Mouse (Mus musculus): ENCODE data around the gene Cdca3.
"Not testable (repeated sequence)": the region's sequence is repeated elsewhere in the genome, so short reads cannot be mapped to it uniquely, and the experiment has no call there.

The Cdca3 gene

DNA sequence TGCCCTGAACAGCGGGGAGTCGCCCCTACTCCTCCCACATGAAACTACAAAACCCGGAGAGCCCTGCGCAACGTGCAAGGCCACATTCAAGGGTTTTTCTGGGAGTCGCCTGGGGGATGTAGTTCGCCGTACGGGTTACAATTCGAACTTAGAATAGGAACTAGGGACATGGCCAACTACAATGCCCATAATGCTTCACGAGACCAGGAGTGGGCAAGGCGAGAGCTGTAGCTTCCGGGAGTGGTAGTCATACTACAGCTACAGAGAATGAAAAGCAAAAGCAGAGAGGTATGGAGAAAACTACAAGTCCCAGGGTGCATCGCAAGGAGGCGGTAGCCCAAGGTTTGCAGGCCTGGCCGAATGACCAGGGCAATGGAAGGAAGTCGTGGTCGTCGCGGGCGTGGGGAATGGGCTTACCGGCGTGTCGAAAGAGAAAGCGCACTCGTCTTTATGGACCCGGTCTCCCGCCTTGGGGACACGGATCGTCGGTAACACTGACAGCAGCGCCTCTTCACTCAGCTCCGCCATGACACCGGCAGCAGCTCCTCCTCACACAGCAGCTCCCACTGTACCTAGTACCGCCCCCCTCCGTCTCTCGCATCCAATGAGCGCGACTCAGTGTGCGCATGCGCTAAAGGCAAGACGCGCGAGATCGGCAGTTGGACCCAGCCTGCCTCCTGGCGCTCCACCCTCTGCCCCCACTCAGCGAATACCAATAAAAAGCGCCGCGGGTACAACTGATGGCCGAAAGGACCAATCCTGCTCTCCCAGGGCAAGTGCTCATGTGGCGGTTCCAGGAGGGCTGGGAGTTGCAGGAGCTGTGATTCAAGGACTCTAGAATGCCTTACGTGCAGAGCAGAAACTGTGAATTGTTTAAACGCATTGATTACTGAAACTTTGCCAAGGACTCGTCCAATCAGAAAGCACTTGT, at the start of gene Cdca3, which contains the start of gene Usp5:
TSS of gene Cdca3 (plus strand) at position 680 of the 931 bp plus-strand sequence.
TSS of gene Usp5 (minus strand) at position 617 of the 931 bp plus-strand sequence.
- peak; percentile 95 to 98 for DNase-seq (ENCODE audit: low spot score in 2 of 2)

DNA sequence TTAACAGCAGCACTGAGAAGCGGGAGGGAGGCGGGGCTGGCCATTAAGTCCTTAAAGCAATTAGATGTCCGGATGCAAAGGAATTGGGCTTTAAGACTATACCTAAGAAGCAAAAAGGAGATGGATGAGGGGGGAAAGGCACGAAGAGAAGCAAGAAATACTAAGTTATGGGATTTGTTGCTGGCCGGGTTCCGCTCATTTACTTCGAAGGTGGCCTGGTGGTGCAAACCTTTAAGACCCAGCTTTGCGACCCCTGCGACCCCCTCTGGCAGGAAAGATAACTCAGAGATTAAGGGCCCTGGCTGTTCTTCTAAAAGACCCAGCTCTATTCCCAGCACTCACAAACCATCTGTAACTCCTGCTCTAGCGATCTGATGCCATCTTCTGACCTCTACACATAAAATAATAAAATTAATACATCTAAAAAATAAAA, 49.3 kb upstream of the Cdca3 start:
- no peak for DNase-seq (ENCODE audit: low spot score in 2 of 2)

DNA sequence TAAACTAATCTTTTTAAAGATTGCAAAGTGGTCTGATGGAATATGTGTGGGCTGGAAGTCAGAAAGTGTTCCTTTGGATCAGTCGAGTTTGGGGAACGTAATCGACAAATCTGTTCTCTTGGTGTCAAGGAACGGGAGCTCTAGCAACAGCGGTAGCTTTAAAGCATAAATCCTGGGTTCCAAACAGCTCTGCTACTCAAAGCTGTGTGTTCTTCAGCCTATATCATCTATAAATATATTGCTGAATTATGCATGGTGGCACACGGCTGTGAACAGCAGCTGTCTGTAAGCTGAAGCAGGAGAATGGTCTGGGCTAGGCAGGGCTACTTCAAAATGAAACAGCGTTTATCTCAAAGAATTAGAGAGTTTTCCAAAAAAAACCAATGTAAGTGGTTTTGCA, 48.4 kb upstream of the Cdca3 start:
- DNase-seq (ENCODE audit: low spot score in 2 of 2): no peak

DNA sequence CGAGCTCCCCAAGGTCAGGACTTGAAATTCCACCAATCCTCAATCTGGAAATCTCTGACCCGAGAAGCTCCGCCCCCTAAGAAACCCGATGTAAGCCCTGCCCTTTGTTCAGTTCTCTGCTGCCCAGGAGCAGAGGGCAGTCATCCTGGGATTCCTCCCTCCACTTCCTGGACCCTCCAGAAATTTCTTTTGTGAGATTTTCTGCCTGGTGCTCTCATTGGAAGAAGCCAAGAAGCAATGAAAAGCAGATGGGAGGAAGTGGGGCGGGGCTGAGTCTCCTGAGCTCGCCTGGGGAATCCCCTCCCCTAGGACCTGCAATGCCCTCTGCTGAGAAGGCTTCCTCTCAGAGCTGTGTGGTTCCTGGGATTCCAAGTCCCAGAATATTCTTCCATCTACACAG, 46.9 kb upstream of the Cdca3 start:
- DNase-seq (ENCODE audit: low spot score in 2 of 2): no peak

DNA sequence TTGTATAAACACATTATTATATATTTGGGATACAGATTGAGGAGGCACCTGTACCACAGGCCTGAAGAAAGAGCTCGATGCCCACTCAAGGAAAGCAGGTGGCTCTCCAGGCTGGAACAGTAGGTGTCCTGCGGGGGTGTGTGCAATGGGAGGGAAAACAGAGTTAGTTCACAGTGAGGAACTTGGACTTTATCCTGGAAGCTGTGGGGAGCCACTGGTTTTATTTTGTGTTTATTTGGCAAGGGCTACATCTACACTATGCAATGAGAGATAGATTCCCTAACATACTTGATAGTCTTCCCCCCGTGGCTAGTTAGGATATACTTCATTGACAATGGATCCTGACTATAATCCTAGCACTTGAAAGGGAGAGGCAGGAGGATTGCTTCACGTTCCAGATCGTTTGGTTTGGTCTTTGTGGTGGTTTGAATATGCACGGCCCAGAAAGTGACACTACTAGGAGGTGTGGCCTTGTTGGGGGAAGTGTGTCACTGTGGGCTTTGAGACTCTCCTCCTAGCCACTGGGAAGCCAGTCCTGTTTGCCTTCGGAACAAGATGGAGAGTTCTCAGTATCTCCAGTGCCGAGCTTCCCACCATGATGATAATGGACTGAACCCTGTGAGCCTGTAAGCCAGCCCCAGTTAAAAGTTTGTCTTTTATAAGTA, 42.5 kb upstream of the Cdca3 start:
- DNase-seq (ENCODE audit: low spot score in 2 of 2): no peak

DNA sequence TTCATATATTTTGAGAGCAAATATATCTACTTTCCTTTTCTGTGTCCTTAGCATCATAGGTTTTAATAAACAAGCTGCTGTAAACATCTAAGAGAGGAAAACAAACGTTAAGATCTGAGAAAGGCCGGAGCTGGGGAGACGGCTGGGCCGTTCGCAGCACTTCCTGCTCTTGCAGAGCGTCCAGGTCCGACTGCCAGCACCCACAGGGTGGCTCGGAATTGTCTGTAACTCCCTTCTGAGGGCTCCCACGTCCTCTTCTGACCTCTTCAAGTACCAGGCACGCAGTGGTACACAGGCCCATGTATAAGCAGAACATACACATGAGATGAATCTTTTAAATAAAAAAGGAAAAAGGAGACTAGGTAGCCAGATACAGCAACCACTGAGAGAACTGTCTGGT, 41.6 kb upstream of the Cdca3 start:
- DNase-seq (ENCODE audit: low spot score in 2 of 2): no peak

DNA sequence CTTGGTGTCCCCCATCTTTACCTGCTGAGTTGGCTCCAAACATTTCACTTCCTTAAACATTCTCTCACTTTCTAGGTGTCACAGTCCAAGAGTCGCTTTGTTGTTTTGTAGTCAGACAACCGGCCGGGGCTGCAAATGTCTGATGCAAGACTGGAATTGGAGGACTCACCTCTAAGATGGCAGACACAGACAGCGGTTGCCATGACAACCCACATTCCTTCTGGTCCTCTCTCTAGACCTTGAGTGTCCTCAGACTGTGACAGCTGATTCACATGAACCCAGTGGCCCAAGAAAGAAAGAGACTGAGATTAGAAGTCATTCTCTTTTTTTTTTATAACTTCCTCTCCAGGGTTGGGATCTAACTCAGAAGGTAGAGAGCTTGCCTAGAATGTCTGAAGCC, 39.8 kb upstream of the Cdca3 start:
- DNase-seq (ENCODE audit: low spot score in 2 of 2): no peak

DNA sequence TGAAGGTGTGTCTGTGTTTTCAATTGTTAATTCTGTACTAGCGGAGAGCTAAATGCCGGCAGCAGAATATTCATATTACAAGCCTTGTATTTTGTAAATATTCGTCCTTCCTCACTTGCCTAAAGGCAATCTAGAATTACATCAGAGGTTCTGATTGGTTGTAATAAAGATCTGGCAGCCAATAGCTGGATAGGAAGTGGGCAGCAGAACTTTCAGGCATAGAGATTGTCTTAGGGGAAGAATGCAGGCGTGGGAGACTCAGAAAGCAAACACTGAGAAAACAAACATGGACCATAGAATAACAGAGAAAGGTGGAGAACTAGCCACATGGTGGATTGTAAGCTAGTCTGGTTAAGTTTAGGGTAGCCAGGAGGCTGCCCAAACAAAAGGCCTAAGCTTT, 39.2 kb upstream of the Cdca3 start:
- DNase-seq (ENCODE audit: low spot score in 2 of 2): no peak

DNA sequence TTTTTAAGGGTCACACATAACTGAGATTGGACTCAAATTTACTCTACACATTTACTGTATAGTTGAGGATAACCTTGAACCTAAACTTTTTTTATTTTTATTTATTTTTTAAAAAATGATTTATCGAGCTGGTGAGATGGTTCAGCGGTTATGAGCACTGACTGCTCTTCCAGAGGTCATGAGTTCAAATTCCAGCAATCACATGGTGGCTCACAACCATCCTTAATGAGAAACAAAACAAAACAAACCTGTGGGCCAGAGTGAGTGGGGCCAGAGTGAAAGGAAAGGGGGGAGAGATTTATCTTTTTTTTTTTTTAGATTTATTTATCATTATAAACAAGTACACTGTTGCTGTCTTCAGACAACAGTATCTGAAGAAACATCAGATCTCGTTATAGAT, 37.4 kb upstream of the Cdca3 start:
- no peak for DNase-seq (ENCODE audit: low spot score in 2 of 2)

DNA sequence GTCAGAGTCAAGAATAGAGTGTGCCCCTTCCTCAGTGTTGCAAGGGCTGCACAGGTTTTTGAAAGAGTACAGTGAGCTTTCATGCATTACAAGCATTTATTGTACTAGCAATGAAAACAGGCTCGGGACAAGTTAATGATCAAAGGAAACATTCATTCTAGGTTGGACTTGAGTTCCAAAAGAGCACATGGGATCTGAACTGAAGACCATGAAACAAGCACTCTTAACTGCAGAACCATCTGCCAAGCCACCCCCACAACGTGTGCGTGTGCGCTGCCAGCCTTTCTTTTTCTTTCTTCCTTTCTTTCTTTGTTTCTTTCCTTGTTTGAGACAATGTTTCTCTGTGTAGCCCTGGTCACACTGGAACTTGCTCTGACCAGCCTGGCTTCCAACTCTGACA, 33.6 kb upstream of the Cdca3 start:
- no peak for DNase-seq (ENCODE audit: low spot score in 2 of 2)

DNA sequence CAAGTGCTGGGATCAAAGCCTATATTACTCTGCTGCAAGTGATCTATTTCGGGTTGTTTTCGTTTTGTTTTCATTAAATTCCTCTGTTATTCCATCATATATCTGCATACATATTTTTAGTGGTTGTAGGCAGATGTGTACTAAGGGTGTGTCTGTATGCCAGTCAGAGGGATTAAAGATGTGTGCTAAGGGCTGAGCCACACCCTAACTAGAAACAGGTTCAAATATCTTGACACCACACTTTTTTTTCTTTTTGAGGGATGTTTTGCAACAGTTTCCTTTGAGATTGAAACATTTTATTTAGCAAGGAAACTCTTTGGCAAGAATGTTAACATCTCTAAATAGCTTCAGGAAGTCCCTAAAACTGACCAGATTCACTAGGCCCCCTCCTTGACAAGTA, 33.1 kb upstream of the Cdca3 start:
- DNase-seq (ENCODE audit: low spot score in 2 of 2): no peak

DNA sequence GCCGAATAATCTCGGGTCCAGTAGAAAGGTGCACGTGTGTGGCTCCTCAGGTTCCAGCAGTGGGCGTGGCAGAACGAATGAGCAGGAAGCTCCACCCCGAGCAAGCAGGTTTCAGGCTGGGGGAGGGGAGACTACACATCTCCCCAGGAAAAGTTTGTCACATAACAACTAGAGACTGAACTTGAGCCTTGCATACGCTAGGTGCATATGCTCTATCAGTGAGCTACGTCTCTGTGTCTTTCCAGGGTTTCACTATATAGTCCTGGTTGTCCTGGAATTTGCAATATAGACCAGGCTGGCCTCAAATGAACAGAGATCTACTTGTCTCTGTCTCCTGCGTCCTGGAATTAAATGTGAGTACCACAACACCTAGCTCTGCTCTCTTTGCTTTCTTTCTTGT, 26.9 kb upstream of the Cdca3 start:
- not testable (repeated sequence) for DNase-seq (ENCODE audit: low spot score in 2 of 2)

DNA sequence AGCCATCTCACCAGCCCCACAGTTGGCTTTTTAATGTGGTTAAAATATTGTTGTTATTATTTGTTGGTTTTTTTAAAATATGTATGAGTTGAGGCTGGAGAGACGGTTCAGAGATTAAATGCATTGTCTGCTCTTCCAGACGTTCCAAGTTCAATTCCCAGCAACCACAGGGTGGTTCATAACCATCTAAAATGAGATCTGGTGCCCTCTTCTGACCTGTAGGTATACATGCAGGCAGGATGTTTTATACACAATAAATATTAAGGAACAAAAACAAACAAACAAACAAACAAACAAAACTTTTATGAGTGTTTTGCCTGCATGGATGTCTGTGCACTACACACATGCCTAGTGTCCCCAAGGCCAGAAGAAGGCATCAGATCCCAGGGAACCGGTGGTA, 26.3 kb upstream of the Cdca3 start:
- DNase-seq (ENCODE audit: low spot score in 2 of 2): no peak

DNA sequence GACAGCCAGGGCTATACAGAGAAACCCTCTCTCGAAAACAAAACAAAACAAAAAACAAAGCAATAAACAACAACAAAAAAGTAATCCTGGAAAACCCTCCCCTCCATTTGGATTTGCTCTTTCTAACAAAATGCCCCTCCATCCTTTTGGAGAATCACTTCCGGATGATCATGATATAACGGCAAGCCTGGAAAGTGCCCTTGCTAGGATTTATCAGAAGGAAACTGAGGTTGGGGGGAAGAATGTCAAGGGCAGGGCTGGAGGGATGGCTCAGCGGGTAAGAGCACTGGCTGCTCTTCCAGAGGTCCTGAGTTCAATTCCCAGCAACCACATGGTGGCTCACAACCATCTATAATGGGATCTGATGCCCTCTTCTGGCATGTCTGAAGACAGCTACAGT, 25.7 kb upstream of the Cdca3 start:
- not testable (repeated sequence) for DNase-seq (ENCODE audit: low spot score in 2 of 2)

DNA sequence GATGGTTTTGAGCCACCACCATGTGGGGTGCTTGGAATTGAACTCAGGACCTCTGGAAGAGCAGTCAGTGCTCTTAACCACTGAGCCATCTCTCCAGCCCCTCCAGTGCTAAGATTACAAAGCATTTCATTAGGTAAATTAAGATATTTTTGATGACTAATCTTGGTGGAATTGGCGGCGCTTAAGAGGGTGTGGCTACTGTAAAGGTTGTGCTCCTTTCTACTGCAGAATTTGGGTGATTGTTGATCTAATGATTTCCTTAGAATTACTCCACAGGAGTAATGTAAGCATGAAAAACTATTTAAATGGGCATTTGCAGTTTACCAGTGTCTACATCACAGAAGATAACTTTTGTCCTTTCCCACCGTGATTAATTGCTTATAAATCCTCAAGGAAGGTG, 25.0 kb upstream of the Cdca3 start:
- DNase-seq (ENCODE audit: low spot score in 2 of 2): no peak

DNA sequence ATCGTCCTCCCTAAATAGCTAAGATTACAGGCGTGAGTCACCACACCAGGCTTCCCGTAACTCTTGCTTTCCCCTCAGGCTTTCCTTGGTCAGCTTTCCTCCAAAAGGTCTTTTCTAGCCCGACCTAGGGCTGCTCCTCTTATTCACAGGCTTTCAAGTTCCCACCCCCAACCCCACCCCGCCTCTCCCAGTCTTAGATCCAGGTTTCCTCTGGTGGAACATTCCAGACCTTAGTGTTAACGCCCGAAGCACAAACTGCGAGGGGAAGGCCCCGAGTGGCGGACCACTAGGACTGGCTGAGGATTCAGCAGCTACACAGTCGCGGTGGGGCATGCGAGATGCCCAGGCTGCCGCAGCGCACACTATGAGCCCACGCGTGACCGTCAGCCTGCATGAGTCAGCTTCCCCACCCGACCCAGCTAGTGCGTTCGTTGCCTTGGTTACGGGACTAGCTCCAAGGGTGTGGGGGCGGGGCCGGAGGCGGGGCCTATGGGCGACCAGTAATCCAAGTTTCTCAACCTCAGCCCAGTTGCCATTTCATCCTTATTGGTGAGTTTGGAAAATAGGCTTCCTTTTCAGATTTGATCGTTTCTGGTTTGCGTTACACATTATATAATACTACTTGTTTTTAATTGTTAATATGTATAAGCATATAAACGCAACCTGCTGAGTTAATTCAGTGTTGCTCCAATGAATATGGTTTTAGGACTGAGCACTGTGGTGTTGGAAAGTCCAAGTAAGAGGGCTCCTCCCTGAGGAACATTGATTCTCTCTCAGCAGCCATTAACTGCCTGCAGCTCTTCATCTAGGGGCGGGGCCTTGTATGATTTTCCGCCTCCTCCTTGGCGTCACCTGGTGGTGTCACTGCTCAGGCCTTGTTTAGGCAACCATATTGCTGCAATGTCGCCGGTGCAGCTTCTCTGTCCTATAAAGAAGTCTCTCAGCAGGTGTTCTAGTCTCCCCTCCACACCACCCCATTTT, 23.7 kb upstream of the Cdca3 start:
- peak; percentile 94 to 97 for DNase-seq (ENCODE audit: low spot score in 2 of 2)

DNA sequence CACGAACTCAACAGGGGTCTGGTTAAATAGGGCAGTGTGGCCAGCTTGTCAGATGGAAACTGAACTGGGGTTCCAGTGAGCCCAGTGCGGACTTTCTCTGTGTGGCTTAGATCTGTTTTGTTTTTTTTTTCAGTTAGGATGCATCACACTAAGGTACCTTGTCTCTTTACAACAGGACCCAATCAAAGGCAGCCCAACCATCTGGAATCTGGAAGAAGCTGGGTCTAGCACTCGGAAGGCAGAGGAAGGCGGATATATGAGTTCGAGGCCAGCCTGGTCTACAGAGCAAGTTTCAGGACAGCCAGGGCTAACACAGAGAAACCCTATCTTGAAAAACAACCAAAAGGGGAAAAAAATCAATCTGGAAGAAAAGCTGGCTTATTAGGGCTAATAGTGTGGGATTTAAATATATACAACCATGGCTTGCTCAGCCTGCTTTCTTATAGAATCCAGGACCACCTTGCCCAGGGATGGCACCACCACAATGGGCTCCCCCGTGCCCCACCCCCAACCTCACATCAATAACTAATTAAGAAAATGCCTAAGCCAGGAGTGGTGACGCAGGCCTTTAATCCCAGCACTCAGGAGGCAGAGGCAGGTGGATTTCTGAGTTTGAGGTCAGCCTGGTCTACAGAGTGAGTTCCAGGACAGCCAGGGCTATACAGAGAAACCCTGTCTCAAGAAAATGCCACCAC, 22.8 kb upstream of the Cdca3 start:
- DNase-seq (ENCODE audit: low spot score in 2 of 2): no peak

DNA sequence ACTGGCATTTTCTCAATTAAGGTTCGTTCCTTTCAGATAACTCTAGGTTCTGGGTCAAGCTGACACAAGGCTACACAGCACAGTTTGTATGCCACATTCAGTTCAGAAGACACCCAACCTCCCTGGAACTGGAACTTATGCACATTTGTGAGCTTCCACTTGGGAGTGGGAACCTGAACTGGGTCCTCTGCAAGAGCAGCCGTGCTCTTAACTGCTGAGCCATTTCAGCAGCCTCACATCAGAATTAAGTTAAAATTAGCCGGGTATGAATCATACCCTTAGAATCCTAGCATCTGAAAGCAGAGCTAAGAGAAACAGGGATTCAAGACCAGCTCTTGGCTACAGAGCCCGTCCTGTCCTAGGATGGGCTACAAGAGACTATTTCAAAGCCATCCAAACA, 22.0 kb upstream of the Cdca3 start:
- no peak for DNase-seq (ENCODE audit: low spot score in 2 of 2)

DNA sequence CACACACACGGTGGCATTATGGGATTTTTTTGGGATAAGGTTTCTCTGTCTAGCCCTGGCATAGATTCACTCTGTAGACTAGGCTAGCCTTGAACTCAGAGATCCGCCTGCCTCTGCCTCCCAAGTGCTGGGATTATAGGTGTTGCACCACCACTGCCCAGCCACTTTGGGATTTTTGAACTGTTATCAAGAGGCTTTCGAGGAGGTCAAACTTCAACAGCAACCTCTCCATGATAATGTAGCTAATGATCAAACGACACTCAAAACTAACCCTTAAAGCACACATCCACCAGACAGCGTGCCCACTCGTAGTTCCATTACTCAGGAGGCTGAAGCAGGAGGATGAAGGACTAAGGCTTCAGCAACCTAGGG, 21.4 kb upstream of the Cdca3 start:
- DNase-seq (ENCODE audit: low spot score in 2 of 2): no peak

DNA sequence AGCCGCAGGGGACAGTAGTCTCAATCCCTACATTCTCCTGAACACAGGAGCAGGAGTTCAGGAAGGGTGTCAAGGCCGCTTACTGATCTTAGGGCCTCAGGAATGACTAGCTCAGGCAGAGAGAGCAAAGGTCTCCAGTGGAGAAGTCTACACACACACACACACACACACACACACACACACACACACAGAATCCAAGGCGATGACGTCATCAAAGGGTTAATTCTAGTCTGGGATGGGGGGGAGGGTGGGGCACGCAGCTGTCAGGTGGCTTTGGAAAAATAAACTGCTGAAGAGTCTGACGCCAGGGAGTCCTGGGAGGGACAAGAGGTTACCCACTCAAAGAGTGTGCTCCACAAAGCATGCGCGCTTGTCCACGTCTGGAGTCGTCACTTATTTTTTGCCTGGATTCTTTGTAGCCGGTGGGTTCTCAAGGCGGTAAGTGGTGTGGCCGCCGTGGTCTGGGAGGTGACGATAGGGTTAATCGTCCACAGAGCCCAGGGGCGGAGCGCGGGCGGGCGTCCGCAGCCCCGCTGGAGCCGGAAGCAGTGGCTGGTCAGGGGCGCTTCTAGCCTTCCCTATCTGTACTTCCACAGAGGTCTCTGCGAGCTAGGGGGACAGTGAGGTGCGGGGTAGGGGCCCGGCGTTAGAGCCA, 20.9 kb upstream of the Cdca3 start, which contains the start of gene Spsb2:
TSS of gene Spsb2 (plus strand) at position 304 of the 655 bp plus-strand sequence.
- peak; percentile 72 to 80 for DNase-seq (ENCODE audit: low spot score in 2 of 2)
